Mouse (Mus musculus) lung, postnatal 0 days (tissue): ENCODE measurements around the gene Vdac2. TPM values are rescaled to one million over a fixed set of nuclear protein-coding genes. Genes with fewer than 3 reads are reported as not detected.

ENCODE experiments used
- ATAC-seq: fragments of 200-750 bp; cut with Nextera tagmentation; 2 replicates; pipeline ENCODE4 v1.8.0; 2017; ENCODE audit warnings: moderate library complexity
- DNase-seq: peaks from one replicate; pipeline ENCODE4 v3.0.0-alpha.2; 2016; ENCODE audit warnings: low spot score
- H3K27ac ChIP-seq: fragments of 300-500 bp; sonication (generic); 2 replicates; pipeline ENCODE4 v1.5.1; 2014; ENCODE audit warnings: antibody characterized with exemption, mild to moderate bottlenecking, low read length, mixed read lengths
- H3K27me3 ChIP-seq: fragments of 300-500 bp; sonication (generic); replicated peaks from 2 replicates; pipeline ENCODE4 v1.6.1; 2014; ENCODE audit warnings: low read length, mixed read lengths; ENCODE audit not compliant: insufficient read depth
- H3K36me3 ChIP-seq: fragments of 300-500 bp; sonication (generic); 2 replicates; pipeline ENCODE4 v1.6.1; 2014; ENCODE audit warnings: low read length, mixed read lengths; ENCODE audit not compliant: insufficient read depth
- H3K4me1 ChIP-seq: fragments of 300-500 bp; sonication (generic); 2 replicates; pipeline ENCODE4 v1.6.1; 2014; ENCODE audit warnings: antibody characterized with exemption, low read depth, low read length, mixed read lengths; ENCODE audit not compliant: insufficient read depth
- H3K4me2 ChIP-seq: fragments of 300-500 bp; sonication (generic); replicated peaks from 2 replicates; pipeline ENCODE4 v1.6.1; 2014; ENCODE audit warnings: low read depth, mild to moderate bottlenecking, low read length, moderate library complexity, mixed read lengths
- H3K4me3 ChIP-seq: fragments of 300-500 bp; sonication (generic); 2 replicates; pipeline ENCODE4 v1.5.1; 2014; ENCODE audit warnings: low read depth, low read length
- H3K9ac ChIP-seq: fragments of 300-500 bp; sonication (generic); replicated peaks from 2 replicates; pipeline ENCODE4 v1.6.1; 2014; ENCODE audit warnings: low read depth, mild to moderate bottlenecking
- H3K9me3 ChIP-seq: fragments of 300-500 bp; sonication (generic); 2 replicates; pipeline ENCODE4 v1.6.1; 2016; ENCODE audit warnings: low read length, mixed read lengths
- CTCF ChIP-seq: IDR thresholded peaks from 2 replicates; pipeline ENCODE4 v1.5.1; 2016; ENCODE audit warnings: antibody characterized with exemption, mild to moderate bottlenecking
- EP300 ChIP-seq: IDR thresholded peaks from 2 replicates; pipeline ENCODE4 v1.6.1; 2016; ENCODE audit warnings: antibody characterized with exemption, mild to moderate bottlenecking, control low read depth
- WGBS: fragments of 180-500 bp; shearing (Covaris S2); extraction: QIAGEN DNeasy Blood & Tissue Kit; methylation state at CpG from one replicate; pipeline ENCODE4 v1.1.7; 2014; 5-methylcytosine and 5-hydroxymethylcytosine counted together
- polyA plus RNA-seq: library from polyadenylated mRNA; unstranded; fragments of >200 nt; fragmentation: Nextera tagmentation; extraction: Ambion mirVana; gene quantifications from 2 replicates; pipeline ENCODE4 v1.2.1, GENCODE M21; 2015

Vdac2 gene
- polyA plus RNA-seq, 1 experiment from 2014 or later = 221 TPM

- Histone ChIP-seq H3K9ac (0 out of 2 replicates have a peak within 1 kb of the TSS, but pooled peaks have one; percentile 23), H3K4me3 (peak within 1 kb of the TSS; percentile 56), H3K27me3 (no peaks in the 10 kb centered on the region), H3K9me3 (no peaks in the 10 kb centered on the region), H3K4me1 (peaks cover 17% of the 10 kb centered on the region; the same call in 1 of the 2 replicates), H3K27ac (peak within 1 kb of the TSS; percentile 20; the same call in 1 of the 2 replicates), H3K36me3 (peaks cover 17% of the 10 kb centered on the region; the same call in 1 of the 2 replicates), H3K4me2 (peak within 1 kb of the TSS; percentile 92)
- DNase-seq = peak; percentile 94
- TF ChIP-seq EP300 (no peak), CTCF (peak; percentile 100)
- 1% methylated on average over 51 of the region's 51 CpGs for WGBS
- ATAC-seq = peak; percentile 90
Observed at GRCm38 (mm10) chr14:21848166-21849154, 23.4 kb downstream of the Vdac2 start, which contains the start of gene Comtd1. Gene Comtd1 (minus strand): TSS chr14:21848977.

- Histone ChIP-seq H3K9ac (no peak overlapping the region), H3K27ac (peak overlapping the region; percentile 20; the same call in 1 of the 2 replicates), H3K4me1 (peaks cover 26% of the 10 kb centered on the region; the same call in 1 of the 2 replicates), H3K36me3 (peaks cover 6% of the 10 kb centered on the region; the same call in 1 of the 2 replicates), H3K27me3 (no peaks in the 10 kb centered on the region), H3K4me3 (no peak overlapping the region), H3K4me2 (no peak overlapping the region), H3K9me3 (no peaks in the 10 kb centered on the region)
- no peak for ATAC-seq
- DNase-seq = peak; percentile 75
- TF ChIP-seq CTCF (no peak), EP300 (no peak)
- 73% methylated on average over 13 of the region's 13 CpGs for WGBS
Observed at GRCm38 (mm10) chr14:21849524-21850418, 24.7 kb downstream of the Vdac2 start.

DNA sequence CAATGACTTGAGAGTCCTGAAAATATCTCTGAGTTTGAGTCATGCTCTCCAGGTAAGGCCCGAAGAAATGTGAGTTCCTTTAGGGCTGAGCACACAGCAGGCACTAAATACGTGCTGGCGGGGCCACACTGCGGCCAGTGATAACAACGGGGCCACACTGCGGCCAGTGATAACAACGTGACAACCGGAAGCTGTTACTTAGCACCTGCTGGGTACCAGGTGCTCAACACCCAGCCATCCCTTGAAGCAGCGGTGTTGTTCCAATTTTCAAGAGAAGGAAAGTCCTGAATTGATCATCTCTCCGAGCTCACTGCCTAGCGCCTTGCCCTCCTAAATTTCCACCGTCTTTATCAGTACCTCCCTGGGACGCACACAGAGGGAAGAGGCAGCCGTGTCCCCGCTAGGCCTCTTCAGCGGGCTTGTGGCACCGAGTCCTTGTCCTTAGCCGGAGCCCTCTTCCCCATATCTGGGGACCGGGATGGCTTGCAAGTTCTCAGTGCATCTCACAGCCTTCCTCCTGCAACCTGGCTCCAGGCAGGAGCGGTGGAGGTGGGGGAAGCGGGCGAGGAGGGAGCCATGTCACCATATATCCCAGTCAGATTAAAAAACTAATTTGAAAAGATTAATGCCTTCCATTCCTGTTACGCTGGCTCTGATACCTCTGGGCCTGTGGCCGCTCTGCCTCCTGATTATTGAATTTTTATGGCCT is 25.5 kb downstream of the Vdac2 start:
- ATAC-seq (peak; percentile 3; the same call in 1 of the 2 replicates), DNase-seq (no peak)
- TF ChIP-seq CTCF (no peak), EP300 (peak; percentile 22; the same call in 1 of the 2 replicates)
- H3K4me1 ChIP-seq = peaks cover 26% of the 10 kb centered on the region; the same call in 1 of the 2 replicates
- no peak overlapping the region for H3K4me2 ChIP-seq
- no peaks in the 10 kb centered on the region for H3K27me3 ChIP-seq
- no peak overlapping the region for H3K9ac ChIP-seq
- no peaks in the 10 kb centered on the region for H3K36me3 ChIP-seq
- H3K9me3 ChIP-seq = no peaks in the 10 kb centered on the region
- no peak overlapping the region for H3K27ac ChIP-seq
- no peak overlapping the region for H3K4me3 ChIP-seq
- 67% methylated on average over 24 of the region's 24 CpGs for WGBS

- Histone ChIP-seq H3K4me3 (no peak overlapping the region), H3K27ac (peak overlapping the region; percentile 64), H3K4me1 (peaks cover 26% of the 10 kb centered on the region; the same call in 1 of the 2 replicates), H3K9me3 (no peaks in the 10 kb centered on the region), H3K9ac (no peak overlapping the region), H3K36me3 (no peaks in the 10 kb centered on the region), H3K27me3 (no peaks in the 10 kb centered on the region), H3K4me2 (no peak overlapping the region)
- TF ChIP-seq EP300 (peak; percentile 66; the same call in 1 of the 2 replicates), CTCF (0 out of 2 replicates have a peak, but pooled peaks have one; percentile 6)
- ATAC-seq (no peak), DNase-seq (peak; percentile 41)
- 66% methylated on average over 16 of the region's 16 CpGs for WGBS
Observed at GRCm38 (mm10) chr14:21851996-21852791, 27.2 kb downstream of the Vdac2 start.
